Mouse (Mus musculus): ENCODE data around the gene Bpgm. TPM values are rescaled to one million over a fixed set of nuclear protein-coding genes. Genes with fewer than 3 reads are reported as not detected.

The Bpgm gene
- polyA plus RNA-seq (2015; fragmentation: Nextera tagmentation; extraction: Ambion mirVana), result 136 and 141 TPM in 2 replicates

- H3K27me3 ChIP-seq, result no peaks in the 10 kb centered on the region
- peak within 1 kb of the TSS; percentile 87 for H3K27ac ChIP-seq
- peak within 1 kb of the TSS; percentile 90 for H3K9ac ChIP-seq
- DNase-seq (peak; percentile 98), ATAC-seq (ENCODE audit: low read depth) (peak; percentile 90)
- H3K36me3 ChIP-seq, result no peaks in the 10 kb centered on the region
- H3K9me3 ChIP-seq (replicated peaks), result no peaks in the 10 kb centered on the region
- WGBS (ENCODE audit: insufficient replicate concordance), result under 1% methylated on average over 35 of the region's 35 CpGs
- H3K4me3 ChIP-seq (replicated peaks), result peak within 1 kb of the TSS; percentile 79
- H3K4me2 ChIP-seq, result peak within 1 kb of the TSS; percentile 80
- H3K4me1 ChIP-seq (replicated peaks), result peaks cover 84% of the 10 kb centered on the region
These were observed at the start of gene Bpgm for GRCm38 (mm10) chr6:34475974-34476794. Gene Bpgm (plus strand): TSS chr6:34476207.

- H3K4me1 ChIP-seq (replicated peaks), result no peaks in the 10 kb centered on the region
- ATAC-seq (ENCODE audit: low read depth) (no peak), DNase-seq (no peak)
- H3K9me3 ChIP-seq (replicated peaks), result no peaks in the 10 kb centered on the region
- H3K9ac ChIP-seq, result no peak overlapping the region
- H3K27ac ChIP-seq, result no peak overlapping the region
- WGBS (ENCODE audit: insufficient replicate concordance), result 38% methylated on average over 2 of the region's 2 CpGs
- no peak overlapping the region for H3K4me3 ChIP-seq (replicated peaks)
- no peak overlapping the region for H3K4me2 ChIP-seq
- H3K27me3 ChIP-seq, result no peaks in the 10 kb centered on the region
- no peaks in the 10 kb centered on the region for H3K36me3 ChIP-seq
These were observed 37.0 kb upstream of the Bpgm start for GRCm38 (mm10) chr6:34439006-34439405.

GRCm38 (mm10) chr6:34441556-34442257 lies 34.3 kb upstream of the Bpgm start:
- 60% methylated on average over 9 of the region's 9 CpGs for WGBS (ENCODE audit: insufficient replicate concordance)
- no peak overlapping the region for H3K4me3 ChIP-seq (replicated peaks)
- DNase-seq (no peak), ATAC-seq (ENCODE audit: low read depth) (no peak)
- H3K4me1 ChIP-seq (replicated peaks), result no peaks in the 10 kb centered on the region
- no peak overlapping the region for H3K9ac ChIP-seq
- H3K36me3 ChIP-seq, result no peaks in the 10 kb centered on the region
- no peak overlapping the region for H3K4me2 ChIP-seq
- no peak overlapping the region for H3K27ac ChIP-seq
- H3K27me3 ChIP-seq, result no peaks in the 10 kb centered on the region
- H3K9me3 ChIP-seq (replicated peaks), result no peaks in the 10 kb centered on the region

GRCm38 (mm10) chr6:34443791-34444190 lies 32.2 kb upstream of the Bpgm start:
- H3K36me3 ChIP-seq, result no peaks in the 10 kb centered on the region
- no peak overlapping the region for H3K27ac ChIP-seq
- no peaks in the 10 kb centered on the region for H3K4me1 ChIP-seq (replicated peaks)
- no peak overlapping the region for H3K4me2 ChIP-seq
- H3K27me3 ChIP-seq, result no peaks in the 10 kb centered on the region
- H3K9me3 ChIP-seq (replicated peaks), result no peaks in the 10 kb centered on the region
- no peak overlapping the region for H3K4me3 ChIP-seq (replicated peaks)
- no peak overlapping the region for H3K9ac ChIP-seq
- ATAC-seq (ENCODE audit: low read depth) (no peak), DNase-seq (no peak)
- 59% methylated on average over 2 of the region's 2 CpGs for WGBS (ENCODE audit: insufficient replicate concordance)

GRCm38 (mm10) chr6:34447961-34448360 lies 28.0 kb upstream of the Bpgm start:
- H3K9ac ChIP-seq, result no peak overlapping the region
- DNase-seq (peak; percentile 32), ATAC-seq (ENCODE audit: low read depth) (no peak)
- no peak overlapping the region for H3K27ac ChIP-seq
- no peaks in the 10 kb centered on the region for H3K36me3 ChIP-seq
- no peak overlapping the region for H3K4me3 ChIP-seq (replicated peaks)
- 10% methylated on average over 2 of the region's 2 CpGs for WGBS (ENCODE audit: insufficient replicate concordance)
- peaks cover 9% of the 10 kb centered on the region for H3K27me3 ChIP-seq
- no peak overlapping the region for H3K4me2 ChIP-seq
- H3K4me1 ChIP-seq (replicated peaks), result no peaks in the 10 kb centered on the region
- no peaks in the 10 kb centered on the region for H3K9me3 ChIP-seq (replicated peaks)

- no peak overlapping the region for H3K27ac ChIP-seq
- peaks cover 15% of the 10 kb centered on the region for H3K27me3 ChIP-seq
- DNase-seq (no peak), ATAC-seq (ENCODE audit: low read depth) (no peak)
- H3K4me2 ChIP-seq, result no peak overlapping the region
- H3K4me1 ChIP-seq (replicated peaks), result no peaks in the 10 kb centered on the region
- WGBS (ENCODE audit: insufficient replicate concordance), result 51% methylated on average over 1 of the region's 1 CpGs
- no peak overlapping the region for H3K4me3 ChIP-seq (replicated peaks)
- no peaks in the 10 kb centered on the region for H3K36me3 ChIP-seq
- H3K9me3 ChIP-seq (replicated peaks), result no peaks in the 10 kb centered on the region
- H3K9ac ChIP-seq, result no peak overlapping the region
These were observed 27.3 kb upstream of the Bpgm start for GRCm38 (mm10) chr6:34448696-34449095.

- no peak overlapping the region for H3K4me3 ChIP-seq (replicated peaks)
- no peaks in the 10 kb centered on the region for H3K36me3 ChIP-seq
- 0 out of 2 replicates have a peak, but pooled peaks cover 3% of the 10 kb centered on the region for H3K4me1 ChIP-seq (replicated peaks)
- no peaks in the 10 kb centered on the region for H3K9me3 ChIP-seq (replicated peaks)
- no peak overlapping the region for H3K4me2 ChIP-seq
- no peak for ATAC-seq (ENCODE audit: low read depth)
- H3K27ac ChIP-seq, result no peak overlapping the region
- H3K27me3 ChIP-seq, result peaks cover 50% of the 10 kb centered on the region
- 43% methylated on average over 7 of the region's 7 CpGs for WGBS (ENCODE audit: insufficient replicate concordance)
- DNase-seq, result no peak
- no peak overlapping the region for H3K9ac ChIP-seq
These were observed 22.8 kb upstream of the Bpgm start for GRCm38 (mm10) chr6:34452963-34453770.

GRCm38 (mm10) chr6:34459456-34459855 lies 16.6 kb upstream of the Bpgm start:
- Histone ChIP-seq H3K4me2 (no peak overlapping the region), H3K9me3 (replicated peaks) (no peaks in the 10 kb centered on the region), H3K27me3 (peaks cover 35% of the 10 kb centered on the region), H3K36me3 (no peaks in the 10 kb centered on the region), H3K4me3 (replicated peaks) (no peak overlapping the region), H3K9ac (no peak overlapping the region), H3K4me1 (replicated peaks) (0 out of 2 replicates have a peak, but pooled peaks cover 3% of the 10 kb centered on the region), H3K27ac (no peak overlapping the region)
- DNase-seq, result no peak
- ATAC-seq (ENCODE audit: low read depth), result no peak

GRCm38 (mm10) chr6:34460651-34461050 lies 15.4 kb upstream of the Bpgm start:
- WGBS (ENCODE audit: insufficient replicate concordance), result 32% methylated on average over 4 of the region's 4 CpGs
- no peak overlapping the region for H3K27ac ChIP-seq
- no peak for ATAC-seq (ENCODE audit: low read depth)

GRCm38 (mm10) chr6:34463582-34463981 lies 12.4 kb upstream of the Bpgm start:
- no peak for ATAC-seq (ENCODE audit: low read depth)
- Histone ChIP-seq H3K27ac (no peak overlapping the region), H3K9ac (no peak overlapping the region), H3K9me3 (replicated peaks) (no peaks in the 10 kb centered on the region), H3K27me3 (peaks cover 17% of the 10 kb centered on the region; the same call in 1 of the 2 replicates), H3K36me3 (no peaks in the 10 kb centered on the region), H3K4me2 (no peak overlapping the region), H3K4me3 (replicated peaks) (no peak overlapping the region), H3K4me1 (replicated peaks) (0 out of 2 replicates have a peak, but pooled peaks cover 4% of the 10 kb centered on the region)
- DNase-seq, result no peak
- WGBS (ENCODE audit: insufficient replicate concordance), result 81% methylated on average over 4 of the region's 4 CpGs

More at GRCm38 (mm10) chr6:34460651-34461050, 15.4 kb upstream of the Bpgm start:
- Histone ChIP-seq H3K4me3 (replicated peaks) (no peak overlapping the region), H3K4me2 (no peak overlapping the region), H3K9me3 (replicated peaks) (no peaks in the 10 kb centered on the region), H3K27me3 (peaks cover 26% of the 10 kb centered on the region), H3K4me1 (replicated peaks) (0 out of 2 replicates have a peak, but pooled peaks cover 3% of the 10 kb centered on the region), H3K36me3 (no peaks in the 10 kb centered on the region), H3K9ac (no peak overlapping the region)
- DNase-seq, result no peak
